Mouse (Mus musculus) stomach, postnatal 0 days (tissue): ENCODE data around the gene Pex12.

Experiments
- CTCF ChIP-seq: IDR thresholded peaks from 2 replicates; pipeline ENCODE4 v1.5.1; 2016; ENCODE audit warnings: antibody characterized with exemption, low read depth, mild to moderate bottlenecking, moderate library complexity
- EP300 ChIP-seq: optimal IDR thresholded peaks from 2 replicates; pipeline ENCODE3; 2016; ENCODE audit warnings: antibody characterized with exemption

DNA sequence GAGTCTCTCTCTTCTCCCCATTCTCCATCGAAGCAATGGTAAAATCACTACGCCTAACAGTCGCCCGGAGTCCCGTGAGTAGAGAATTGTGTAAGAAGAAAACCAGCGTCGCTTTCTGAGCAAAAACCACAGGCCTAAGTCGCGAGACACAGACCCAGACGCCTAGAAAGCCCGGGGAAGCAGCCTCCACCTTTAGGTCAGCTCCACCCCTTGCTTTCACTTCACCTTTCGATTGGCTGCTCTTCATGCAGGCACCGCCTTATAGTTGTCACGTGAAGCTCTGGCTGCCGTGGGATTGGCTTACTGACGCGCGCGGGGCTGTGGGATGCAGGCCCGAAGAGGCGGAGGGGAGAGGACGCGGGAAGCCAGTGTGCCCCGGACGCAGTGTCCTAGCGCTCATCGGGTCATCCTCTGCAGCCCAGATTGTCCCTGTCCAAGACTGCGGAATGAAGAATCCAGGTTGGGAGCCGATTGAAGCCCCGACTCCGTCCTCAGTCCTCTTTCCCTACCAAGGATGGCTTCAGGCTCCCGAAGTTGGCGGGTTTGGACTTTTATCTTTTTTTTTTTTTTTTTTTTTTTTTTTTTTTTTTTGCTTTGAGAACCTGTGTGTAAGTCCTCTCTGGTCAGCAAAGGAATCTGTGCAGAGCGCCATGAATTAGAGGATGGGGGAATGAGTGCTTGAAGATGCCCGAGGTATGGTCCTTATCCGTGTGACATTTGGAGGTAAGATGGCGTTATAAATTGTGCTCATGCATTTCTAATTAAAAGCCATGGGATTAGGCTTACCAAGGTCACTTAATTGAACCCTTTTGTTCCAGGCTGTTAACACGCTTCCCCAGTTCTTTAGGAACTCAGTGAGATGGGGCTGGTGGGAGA, 10.8 kb downstream of the Pex12 start:
- TF ChIP-seq CTCF (no peak), EP300 (no peak)
